In genomic region chr10:91197704-91198103, GRCm38 (mm10) we compare ENCODE assay signal across 28 mouse cellular contexts.
"Had no signal": no experiment of that assay in that cellular context is flagged by ENCODE, and none has a peak within 500 bp of the region (broad histone marks: within the 10 kb centered on the region; RNA-seq: fewer than 3 reads in every experiment).

No protein-coding gene starts in this region.

- H3K4me2 ChIP-seq: embryonic facial prominence, embryonic 12.5 days; embryonic facial prominence, embryonic 13.5 days; embryonic facial prominence, embryonic 15.5 days; forebrain, embryonic 12.5 days; forebrain, embryonic 13.5 days; forebrain, embryonic 15.5 days had no signal

- H3K27me3 ChIP-seq: embryonic facial prominence, embryonic 12.5 days; embryonic facial prominence, embryonic 13.5 days; embryonic facial prominence, embryonic 15.5 days; forebrain, embryonic 12.5 days; forebrain, embryonic 13.5 days; forebrain, embryonic 15.5 days had no signal

- DNase-seq: cerebellum, adult 2 months; cerebellum, adult 8-10 months; cerebellum, adult 9-10 months; cerebellum, adult 9-11 months; cerebellum, postnatal 10 days; cerebellum, postnatal 14 days; cerebellum, postnatal 25 days; cerebellum, postnatal 36 days; embryo, embryonic 11 days; forebrain, postnatal 0 days; gastrocnemius, adult 2 months; gastrocnemius, postnatal 10 days; gastrocnemius, postnatal 14 days; gastrocnemius, postnatal 25 days; gastrocnemius, postnatal 36 days; heart, adult 18-20 months; heart, adult 2 months had no signal

- H3K36me3 ChIP-seq: embryonic facial prominence, embryonic 10.5 days; embryonic facial prominence, embryonic 12.5 days; embryonic facial prominence, embryonic 13.5 days; embryonic facial prominence, embryonic 15.5 days; forebrain, embryonic 10.5 days; forebrain, embryonic 12.5 days; forebrain, embryonic 15.5 days had no signal

- H3K4me3 ChIP-seq: embryonic facial prominence, embryonic 10.5 days; embryonic facial prominence, embryonic 12.5 days; embryonic facial prominence, embryonic 13.5 days; embryonic facial prominence, embryonic 15.5 days; erythroblast, embryonic 14.5 days; forebrain, embryonic 10.5 days; forebrain, embryonic 12.5 days; forebrain, embryonic 13.5 days; forebrain, embryonic 15.5 days; gastrocnemius, adult 2 months; heart, adult 2 months had no signal

- H3K9me3 ChIP-seq: embryonic facial prominence, embryonic 12.5 days; embryonic facial prominence, embryonic 15.5 days; forebrain, embryonic 13.5 days; forebrain, embryonic 15.5 days had no signal

- H3K27ac ChIP-seq: embryonic facial prominence, embryonic 10.5 days; embryonic facial prominence, embryonic 12.5 days; embryonic facial prominence, embryonic 13.5 days; embryonic facial prominence, embryonic 15.5 days; forebrain, embryonic 10.5 days; forebrain, embryonic 12.5 days; forebrain, embryonic 13.5 days; forebrain, embryonic 15.5 days; gastrocnemius, adult 2 months; heart, adult 2 months had no signal

- H3K4me1 ChIP-seq: embryonic facial prominence, embryonic 10.5 days; forebrain, embryonic 10.5 days; forebrain, embryonic 12.5 days; forebrain, embryonic 13.5 days; forebrain, embryonic 15.5 days had no signal

- H3K9ac ChIP-seq: embryonic facial prominence, embryonic 12.5 days; embryonic facial prominence, embryonic 13.5 days; embryonic facial prominence, embryonic 15.5 days; forebrain, embryonic 12.5 days; forebrain, embryonic 13.5 days; forebrain, embryonic 15.5 days; forebrain, postnatal 0 days had no signal

- ATAC-seq: forebrain, embryonic 13.5 days; forebrain, embryonic 14.5 days; forebrain, embryonic 15.5 days; forebrain, embryonic 16.5 days; forebrain, postnatal 0 days had no signal
